Mouse (Mus musculus) urinary bladder, postnatal 25 days (tissue): Measurements from ENCODE around the gene Tpst1.
A peak's percentile ranks its signal among the peaks of the same experiment; 100 is the strongest.
"Not testable (repeated sequence)": the region's sequence is repeated elsewhere in the genome, so short reads cannot be mapped to it uniquely, and the experiment has no call there.

Source experiments
- DNase-seq: peaks from one replicate; pipeline ENCODE4 v3.0.0; 2022; ENCODE audit warnings: low spot score

The Tpst1 gene

DNA sequence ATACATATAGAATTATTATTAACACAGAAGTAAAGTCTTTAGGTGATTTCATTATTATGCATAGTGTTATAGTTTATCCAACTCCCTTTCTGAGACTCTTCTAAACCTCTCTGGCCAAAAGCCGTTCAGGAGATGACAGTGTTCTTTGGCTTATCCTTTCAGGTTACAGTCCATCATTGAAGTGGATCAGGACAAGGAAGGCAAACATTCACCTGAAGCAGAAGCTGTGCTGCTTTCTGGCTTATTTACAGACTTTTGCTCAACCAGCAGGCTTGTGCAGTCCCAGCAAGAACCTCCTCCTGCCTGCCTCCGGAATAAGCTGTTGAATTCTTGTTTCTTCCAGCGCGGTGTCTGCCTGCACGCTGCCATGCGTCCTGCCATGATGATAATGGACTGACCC, at the start of gene Tpst1:
Gene Tpst1, plus strand, starts transcription at position 301 of the 400 bp plus-strand sequence.
- DNase-seq: no peak

DNA sequence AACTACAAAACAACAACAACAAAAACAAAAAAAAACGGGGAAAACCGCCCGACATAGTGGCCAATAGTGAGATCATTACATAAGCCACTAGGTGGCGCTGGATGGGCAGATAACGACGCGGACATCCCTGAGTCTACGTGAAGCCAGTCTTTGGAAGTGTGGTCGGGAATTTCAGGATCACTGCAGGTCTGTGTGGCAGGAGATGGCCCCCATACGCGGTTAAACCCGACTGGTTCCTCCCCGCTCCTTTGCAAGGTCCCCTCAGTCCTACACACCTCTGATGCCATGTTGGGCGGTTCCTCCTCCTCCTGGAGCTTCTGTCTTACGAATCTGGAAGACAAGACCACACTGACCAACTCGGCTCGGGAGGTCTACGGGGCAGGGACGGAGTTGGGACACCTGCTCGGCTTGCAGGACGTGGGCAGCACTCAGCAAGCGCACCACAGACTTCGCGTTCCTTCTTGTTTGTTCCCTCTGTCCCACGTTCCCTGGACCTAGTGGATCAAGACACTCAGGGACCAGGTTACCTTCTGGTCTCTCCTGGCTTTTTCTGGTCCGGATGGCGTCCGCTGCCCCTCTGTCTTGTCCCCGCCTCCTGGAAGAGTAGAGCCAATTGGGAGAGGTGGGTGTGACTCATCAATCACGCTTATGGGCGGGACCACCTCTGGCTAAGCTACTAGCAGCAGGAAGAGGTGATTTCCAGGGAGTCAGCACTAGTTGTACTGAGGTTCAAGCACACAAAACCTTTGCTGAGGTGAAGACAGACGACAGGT, 49.2 kb upstream of the Tpst1 start:
- DNase-seq: peak; percentile 65

DNA sequence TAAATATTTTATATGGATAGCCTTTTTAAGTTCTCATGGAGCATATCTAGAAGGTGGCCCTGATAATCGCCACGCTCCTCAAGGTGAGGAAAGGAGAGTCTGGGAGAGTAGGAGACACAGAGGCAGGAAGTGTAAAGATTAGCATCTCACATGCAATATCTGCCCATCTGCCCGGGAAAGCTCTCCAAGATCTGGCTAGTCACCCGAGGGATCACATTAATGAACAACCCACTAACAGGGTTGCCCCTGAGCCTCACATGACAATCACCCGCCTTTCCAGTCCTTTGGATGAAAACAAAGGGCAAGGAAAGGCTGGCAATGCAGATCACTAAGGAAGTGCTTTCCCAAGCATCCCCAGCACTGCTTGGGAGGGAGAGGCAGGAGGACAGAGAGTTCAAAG, 46.0 kb upstream of the Tpst1 start:
- DNase-seq: no peak

DNA sequence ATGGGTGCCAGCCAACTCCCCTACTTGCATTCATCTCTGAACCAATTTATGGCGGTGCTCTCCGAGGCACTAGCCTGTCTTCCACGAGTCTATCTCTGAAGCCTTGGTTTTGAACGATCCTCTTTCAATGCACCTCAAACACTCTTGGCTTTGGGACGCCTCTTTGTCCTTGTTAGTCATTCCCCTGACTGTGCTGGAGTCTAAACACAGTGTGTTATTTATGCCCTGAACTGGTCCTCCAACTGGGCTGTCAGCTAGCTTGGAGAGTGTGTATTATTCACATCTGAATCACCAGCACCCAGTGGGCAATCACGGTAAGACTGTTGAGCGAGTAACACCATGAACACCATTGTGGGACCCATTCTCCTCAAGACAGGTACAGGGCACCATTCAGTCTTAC, 45.4 kb upstream of the Tpst1 start:
- DNase-seq: no peak

DNA sequence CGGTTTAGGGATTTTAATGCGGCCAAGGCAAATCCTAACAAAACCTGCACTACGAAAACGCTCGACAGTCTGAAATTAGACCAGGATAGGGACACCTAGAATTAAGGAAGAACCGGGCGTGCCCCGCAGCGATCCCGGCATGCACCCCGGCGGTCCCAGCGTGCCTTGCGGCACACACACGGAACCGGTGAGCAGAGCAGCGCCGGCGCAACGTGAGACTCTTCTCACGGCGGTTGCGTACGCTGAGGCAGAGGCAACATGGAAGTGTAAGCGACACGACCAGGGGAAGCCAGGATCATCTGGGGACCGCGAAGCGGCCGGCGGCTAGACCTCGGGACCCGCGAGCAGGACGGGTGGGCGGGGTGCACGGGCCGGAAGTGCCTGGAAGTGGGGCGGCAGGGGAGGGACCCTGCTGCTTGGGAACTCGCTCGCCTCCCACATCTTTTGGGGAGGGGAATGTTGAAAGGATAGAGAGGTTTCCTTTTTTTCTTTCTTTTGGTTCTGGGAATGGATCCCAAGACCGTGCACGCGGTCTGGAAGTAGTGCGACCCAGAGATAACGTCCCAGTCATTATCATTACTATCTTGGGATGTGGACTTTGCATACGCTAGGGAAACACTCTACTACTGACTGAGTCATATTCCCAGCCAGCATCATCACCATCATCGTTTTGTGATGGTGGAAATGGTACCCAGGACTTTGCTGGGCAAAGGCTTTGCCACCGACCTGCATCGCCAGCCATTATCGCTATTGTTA, 43.8 kb upstream of the Tpst1 start, which contains the start of the genes Asl and Crcp:
Gene Asl, minus strand, starts transcription at position 106 of the 756 bp plus-strand sequence.
Gene Crcp, plus strand, starts transcription at position 149 of the 756 bp plus-strand sequence.
- DNase-seq: peak; percentile 86

DNA sequence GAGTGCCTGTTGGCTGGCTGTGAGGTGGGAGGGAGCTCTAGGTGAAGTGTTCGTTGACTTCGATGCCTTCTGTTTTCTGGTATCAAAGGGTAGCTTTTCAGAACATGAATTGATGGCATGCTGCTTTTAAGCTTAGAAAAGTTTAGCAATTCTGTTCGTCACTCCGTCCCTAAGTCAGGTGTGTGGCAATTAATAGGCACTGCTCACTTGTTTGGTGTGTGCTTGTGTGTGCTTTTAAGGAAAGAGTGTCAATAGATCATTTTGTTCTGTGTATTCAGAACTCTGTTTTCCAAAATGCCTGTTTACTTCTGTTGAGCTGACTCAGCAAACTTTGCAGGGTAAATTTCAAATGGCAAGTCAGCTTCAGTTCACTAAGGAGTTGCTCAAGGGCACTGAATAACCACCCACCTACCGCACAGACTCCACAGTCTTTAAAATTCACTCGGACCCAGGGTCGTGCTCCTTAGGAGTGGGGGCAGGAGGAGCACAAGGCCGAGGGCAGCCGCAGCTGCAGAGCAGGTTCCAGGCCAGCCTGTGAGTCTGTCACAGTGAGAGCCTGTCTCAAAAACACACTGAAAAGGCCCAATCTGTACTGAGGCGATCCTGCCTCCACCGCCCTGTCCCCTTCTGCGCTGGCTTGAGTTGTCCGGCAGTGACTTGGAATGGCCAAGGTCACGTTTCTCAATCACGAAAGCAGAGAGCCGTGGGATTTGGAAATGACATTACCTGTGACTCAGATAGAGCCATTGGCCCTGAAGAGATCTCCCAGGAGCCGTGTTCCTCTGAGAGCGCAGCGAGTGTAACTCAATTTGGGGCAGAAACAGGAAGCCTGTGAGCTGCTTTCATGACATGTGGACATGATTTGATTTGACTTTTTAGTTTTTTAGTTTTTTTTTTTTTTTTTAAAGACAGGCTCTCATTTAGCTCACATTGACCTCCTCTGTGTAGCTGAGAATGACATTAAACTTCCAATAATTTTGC, 41.4 kb upstream of the Tpst1 start:
- DNase-seq: no peak

DNA sequence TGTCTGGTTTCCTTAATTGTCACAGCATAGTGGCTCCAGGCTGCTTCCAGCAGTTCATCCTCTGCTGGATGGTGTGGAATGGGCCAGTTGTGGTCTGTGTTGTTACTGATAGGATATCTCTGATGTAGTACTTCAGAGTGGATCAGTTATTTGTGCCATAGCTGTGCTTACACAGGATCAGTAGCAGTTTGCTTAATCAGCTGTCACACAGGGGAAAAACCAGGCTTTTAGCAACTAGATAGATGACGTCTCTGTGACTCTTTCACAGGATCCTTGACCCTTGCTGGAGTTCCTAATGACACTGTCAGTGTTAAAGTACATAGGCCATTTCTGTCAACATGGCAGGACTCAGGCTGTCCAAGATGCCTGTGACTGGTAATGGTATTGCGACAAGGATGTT, 39.3 kb upstream of the Tpst1 start:
- no peak for DNase-seq

DNA sequence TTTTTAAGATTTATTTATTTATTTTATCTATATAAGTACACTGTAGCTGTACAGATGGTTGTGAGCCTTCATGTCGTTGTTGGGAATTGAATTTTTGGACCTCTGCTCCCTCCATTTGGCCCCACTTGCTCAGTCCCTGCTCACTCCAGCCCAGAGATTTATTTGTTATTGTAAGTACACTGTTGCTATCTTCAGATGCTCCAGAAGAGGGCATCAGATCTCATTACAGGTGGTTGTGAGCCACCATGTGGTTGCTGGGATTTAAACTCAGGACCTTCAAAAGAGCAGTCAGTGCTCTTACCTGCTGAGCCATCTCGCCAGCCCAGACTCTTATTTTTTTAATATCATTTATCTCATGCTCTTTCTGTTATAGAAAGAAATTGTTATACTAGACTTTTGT, 36.8 kb upstream of the Tpst1 start:
- not testable (repeated sequence) for DNase-seq

DNA sequence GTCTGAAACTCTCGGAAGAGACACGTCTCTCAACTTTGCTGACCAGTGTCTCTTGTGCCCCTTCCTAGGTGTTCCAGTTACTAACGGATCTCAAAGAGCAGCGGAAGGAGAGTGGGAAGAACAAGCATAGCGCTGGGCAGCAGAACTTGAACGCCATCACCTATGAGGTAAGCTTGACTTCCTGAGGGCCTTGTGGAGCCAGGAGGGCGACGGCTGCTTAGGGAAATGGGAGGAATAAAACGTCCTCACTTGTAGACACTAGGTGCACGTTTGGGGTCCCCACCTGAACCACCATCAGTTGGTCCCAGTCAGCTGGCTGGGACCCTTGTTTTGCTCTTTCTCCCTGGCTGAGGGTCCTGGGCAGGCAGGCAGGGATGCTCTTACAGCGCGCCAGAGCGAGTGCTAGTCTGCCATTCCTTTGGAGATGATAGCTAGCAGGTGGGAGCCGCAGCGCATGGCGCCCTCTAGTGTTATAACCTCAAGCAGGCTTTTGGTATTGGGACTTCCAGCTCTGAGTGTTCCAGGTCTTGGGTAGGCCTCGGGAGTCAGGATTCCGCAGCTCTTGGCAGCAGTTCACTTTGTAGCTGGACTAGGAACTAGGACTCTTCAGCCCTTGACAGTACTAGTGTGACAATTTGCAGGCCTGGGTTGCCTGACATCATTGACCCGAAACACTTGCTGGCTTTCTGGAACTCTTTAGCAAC, 35.2 kb upstream of the Tpst1 start:
- peak; percentile 49 for DNase-seq

DNA sequence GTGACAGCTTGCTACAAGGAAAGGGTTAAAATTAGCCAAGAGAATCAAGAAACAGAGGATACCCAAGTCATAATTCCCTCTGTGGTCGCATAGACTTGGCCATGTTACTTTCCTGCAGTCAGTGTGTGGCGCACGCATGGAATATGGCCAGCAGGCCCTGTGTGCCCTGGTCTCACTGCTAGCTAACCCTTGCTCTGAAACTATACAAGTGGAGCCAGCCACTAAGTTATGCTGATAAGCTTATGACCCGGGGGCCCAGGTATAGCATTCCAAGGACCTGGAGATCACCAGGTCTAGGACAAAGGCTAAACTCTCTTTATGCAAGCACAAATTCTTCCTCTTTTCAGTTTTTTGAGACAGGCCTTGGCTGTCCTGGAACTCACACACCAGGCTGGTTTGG, 32.3 kb upstream of the Tpst1 start:
- no peak for DNase-seq

DNA sequence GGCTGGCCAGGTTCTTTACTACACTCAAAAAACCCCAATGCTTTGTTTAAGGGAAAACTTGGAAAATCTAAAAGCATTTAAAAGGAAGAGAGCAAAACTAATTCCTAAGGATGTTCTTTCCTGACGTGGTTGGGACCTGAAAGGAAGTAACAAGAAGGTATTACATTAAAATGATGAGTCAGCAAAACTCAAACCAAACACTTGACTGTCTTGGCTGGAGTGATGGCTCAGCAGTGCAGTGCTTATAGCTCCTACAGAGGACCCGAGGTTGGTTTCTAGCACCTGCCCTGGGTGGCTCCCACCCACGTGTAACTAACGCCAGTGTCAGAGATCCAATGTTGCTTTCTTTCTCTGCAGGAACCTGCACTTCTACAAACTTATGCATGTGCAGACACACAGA, 31.9 kb upstream of the Tpst1 start:
- no peak for DNase-seq

DNA sequence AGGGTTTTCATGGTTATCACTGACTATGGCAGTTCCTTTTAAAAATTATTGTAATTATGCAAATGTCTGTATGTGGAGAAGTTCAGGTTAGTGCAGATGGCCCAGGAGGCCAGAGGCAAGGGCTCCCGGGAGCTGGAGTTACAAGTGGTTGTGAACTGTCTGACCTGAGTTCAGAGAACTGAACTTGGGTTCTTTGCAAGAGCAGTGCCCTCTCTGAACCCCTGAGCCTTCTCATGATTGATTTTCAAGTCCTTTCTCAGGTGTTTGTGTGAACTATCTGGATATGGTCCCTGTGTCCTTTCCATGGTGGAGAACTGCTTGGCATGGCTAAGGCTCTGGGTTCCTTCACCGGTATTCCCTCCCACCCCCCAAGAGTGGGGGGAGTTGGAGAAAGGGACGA, 29.4 kb upstream of the Tpst1 start:
- DNase-seq: no peak

DNA sequence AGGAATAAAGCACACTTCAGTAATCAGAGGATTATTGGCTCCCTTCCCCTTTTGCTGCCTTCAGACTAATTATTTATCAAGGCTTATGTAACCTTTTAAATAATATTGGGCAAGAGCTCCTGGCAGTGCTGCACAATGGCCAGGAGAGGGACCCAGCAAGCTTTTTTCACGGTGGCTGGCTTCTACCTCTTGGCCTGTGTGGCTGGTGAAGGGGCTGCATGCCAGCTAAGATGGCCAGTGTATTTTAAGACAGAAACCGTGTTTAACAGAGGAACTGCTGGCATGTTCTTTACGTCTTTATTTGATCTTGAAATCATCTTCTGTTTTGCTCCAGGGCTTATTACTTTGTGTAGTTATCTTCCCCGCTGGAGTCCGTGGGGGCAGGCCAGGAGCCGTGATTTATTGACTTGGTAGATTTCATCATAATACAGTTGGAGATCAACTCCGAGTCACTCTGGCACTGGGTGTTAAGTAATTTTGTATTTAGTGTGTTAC, 28.9 kb upstream of the Tpst1 start:
- peak; percentile 36 for DNase-seq

DNA sequence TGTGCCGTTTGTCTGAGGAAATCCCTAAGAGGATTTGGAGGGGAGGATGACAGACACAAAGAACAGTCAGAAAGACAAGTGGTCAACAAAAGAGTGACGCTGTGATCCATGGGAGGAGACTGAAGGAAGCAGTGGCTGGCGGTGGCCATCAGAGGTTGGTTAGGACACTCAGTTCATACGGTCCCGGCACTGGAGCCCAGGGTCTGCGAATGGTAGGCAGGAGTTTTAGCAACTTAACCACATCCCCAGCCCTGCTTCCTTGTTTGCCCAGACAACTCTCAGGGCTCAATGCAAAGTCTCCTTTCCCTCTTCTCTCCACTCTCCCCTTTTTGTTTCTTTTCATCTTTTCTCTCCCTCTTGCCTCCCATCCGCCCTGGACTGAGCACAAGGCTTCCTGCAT, 27.0 kb upstream of the Tpst1 start:
- DNase-seq: no peak

DNA sequence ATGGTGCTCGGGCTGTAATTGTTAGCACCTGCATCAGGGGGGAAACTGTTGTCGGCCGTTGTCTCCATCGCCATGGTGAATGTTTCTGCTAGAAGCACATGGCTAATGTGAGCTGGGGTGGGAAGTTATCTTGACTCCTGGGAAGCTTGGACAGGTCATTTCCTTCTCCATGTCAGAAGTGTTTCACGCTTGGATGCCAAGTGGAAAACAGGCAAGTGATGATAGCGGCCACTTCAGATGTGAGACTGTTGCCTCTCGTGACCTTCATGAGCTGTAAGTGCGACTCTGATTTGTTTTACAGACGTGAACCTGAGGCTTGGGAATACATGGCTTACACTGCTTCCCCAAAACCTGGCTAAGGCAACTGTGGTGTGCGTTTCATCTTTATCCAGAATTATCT, 26.5 kb upstream of the Tpst1 start:
- no peak for DNase-seq

DNA sequence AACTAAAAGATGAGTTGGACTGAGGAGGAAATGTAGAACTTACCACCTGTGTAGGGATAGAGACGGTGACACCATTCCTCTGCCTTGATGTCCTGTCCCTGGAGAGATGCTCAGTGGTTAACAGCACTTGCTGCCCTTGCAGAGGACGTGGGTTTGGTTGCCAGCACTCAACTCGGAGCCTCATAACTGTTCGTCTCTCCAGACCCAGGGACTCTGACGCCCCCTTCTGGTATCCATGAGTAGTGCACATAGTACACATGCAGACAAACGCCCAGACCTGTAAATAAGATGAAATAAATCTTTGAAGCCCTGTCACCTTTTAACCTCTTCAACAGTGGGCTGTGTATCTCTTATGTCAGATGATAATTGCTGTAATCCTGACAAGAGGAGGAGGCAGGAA, 26.1 kb upstream of the Tpst1 start:
- DNase-seq: no peak

DNA sequence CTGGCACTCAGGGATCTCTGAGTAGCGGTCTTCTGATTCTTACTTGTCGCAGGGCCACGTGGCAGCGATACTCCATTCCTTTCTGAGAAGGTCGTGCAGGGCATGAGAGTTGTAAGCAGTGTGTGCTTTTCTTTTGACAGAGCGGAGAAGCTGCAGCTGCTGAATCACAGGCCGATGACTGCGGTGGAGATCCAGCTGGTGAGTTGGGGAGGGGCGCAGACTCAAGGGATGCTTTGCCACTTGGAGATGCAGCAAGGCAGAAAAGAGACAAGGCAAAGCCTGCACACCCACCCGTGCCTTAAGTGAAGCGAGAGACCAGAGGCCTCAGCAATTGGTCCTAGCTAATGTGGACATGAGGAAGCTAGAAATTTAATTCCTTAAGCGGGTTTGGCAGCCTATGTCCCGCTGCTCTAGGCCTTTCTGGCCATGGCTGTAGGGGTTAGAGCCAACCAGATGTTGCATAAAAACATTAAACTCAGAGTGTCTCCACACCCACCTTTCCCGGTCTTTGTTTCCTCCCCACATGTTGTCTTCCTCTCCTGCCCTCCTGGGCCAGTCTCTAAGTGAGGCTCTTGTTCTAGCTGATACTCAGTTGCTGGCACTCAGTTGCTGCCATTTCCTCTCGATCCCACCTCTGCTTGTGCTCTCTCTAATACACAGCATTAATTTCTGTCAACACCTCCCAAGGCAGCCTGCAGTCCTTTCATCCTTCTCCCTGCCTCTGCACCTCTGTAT, 24.2 kb upstream of the Tpst1 start:
- no peak for DNase-seq

DNA sequence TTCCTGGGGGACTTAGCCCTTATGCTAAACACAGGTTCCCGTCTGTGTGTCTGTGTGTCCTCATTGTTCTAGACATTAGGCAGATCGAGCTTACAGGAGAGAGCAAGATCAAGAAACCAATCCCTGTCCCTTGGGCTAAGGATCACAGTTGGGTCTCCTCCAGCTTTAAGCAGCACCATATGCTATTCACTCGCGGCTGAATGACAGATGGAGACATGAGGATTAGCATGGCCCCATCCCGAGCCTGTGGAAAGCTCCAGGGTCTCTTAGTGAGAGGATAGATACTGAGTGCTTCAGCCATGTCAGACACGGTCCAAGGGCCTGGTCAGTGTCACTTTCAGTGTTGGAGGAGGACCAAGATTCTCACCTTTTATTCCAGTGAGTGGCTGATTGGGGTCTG, 22.7 kb upstream of the Tpst1 start:
- DNase-seq: no peak

DNA sequence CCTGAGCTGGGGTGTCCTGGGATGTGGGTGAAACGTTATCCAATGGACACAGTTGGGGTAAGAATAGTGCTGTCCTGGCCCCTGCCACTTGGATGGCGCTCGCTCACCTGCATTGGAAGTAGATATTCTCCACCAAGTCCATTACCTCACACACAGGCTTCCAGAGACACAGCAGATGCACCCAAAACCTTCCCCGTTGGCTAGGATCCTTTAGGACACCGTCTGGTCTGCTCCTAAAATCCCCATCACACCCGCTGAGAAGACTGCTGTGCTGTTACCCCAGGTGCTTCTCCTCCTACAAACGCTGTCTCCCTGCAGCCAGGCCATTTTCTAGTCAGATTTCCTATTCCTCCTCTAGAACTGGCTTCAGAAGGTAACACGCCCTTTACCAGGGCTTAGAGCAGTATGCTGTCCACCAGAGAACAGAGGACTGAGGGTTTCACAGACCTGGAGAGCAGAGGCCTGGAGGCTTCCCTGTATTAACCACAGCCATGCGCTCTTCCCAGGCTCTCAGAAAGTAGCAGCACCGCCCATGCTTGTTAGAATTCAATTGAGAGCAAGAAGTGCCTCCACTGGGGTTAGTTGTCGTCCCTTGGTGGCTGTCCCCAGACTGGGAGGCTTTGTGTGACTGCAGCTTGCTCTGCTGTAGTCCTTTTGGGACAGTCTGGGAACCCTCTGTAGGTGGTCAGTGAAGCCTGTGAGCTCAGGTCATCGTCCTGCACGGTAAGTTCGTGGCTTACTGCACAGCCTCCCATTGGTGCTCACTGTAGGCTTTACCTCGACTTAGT, 21.9 kb upstream of the Tpst1 start:
- no peak for DNase-seq

DNA sequence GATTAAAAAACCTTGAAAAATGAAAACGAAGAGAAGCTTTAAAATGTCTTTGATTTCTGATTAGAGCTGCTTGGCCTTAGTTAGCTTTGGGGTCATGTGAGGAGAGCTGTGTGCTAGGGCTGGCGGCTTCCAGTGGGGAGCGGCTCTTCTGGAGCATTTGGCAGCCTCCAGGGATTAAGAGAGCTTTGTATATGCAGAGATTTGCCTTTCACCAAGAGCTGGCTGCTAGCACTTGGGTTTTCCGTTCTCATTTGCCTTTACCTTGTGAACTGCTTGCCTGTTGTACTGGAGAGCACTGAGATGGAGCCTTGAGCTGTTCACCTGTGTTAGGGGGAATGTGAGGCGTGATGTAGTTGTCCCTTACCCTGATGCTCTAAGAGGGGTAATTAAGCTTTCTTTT, 20.6 kb upstream of the Tpst1 start:
- DNase-seq: no peak
